Mouse (Mus musculus) hindbrain, embryonic 16.5 days (tissue): ENCODE data around the gene Chn2. TPM values are rescaled to one million over a fixed set of nuclear protein-coding genes. Genes with fewer than 3 reads are reported as not detected.

ENCODE experiments used
- ATAC-seq: fragments of 200-750 bp; cut with Nextera tagmentation; 2 replicates; pipeline ENCODE4 v1.8.0; 2017; ENCODE audit warnings: moderate TSS enrichment, moderate library complexity
- H3K27ac ChIP-seq: fragments of 300-500 bp; sonication (generic); 2 replicates; pipeline ENCODE4 v1.5.1; 2014; ENCODE audit warnings: low read depth, mild to moderate bottlenecking, control low read depth, low read length, moderate library complexity
- H3K27me3 ChIP-seq: fragments of 300-500 bp; sonication (generic); replicated peaks from 2 replicates; pipeline ENCODE4 v1.6.1; 2014; ENCODE audit warnings: low read length; ENCODE audit not compliant: control insufficient read depth, insufficient read depth
- H3K36me3 ChIP-seq: fragments of 300-500 bp; sonication (generic); 2 replicates; pipeline ENCODE4 v1.6.1; 2014; ENCODE audit warnings: mild to moderate bottlenecking, low read length, moderate library complexity, mixed read lengths; ENCODE audit not compliant: control insufficient read depth, insufficient read depth
- H3K4me1 ChIP-seq: fragments of 300-500 bp; sonication (generic); 2 replicates; pipeline ENCODE4 v1.6.1; 2014; ENCODE audit warnings: low read depth, low read length; ENCODE audit not compliant: control insufficient read depth, insufficient read depth
- H3K4me2 ChIP-seq: fragments of 300-500 bp; sonication (generic); 2 replicates; pipeline ENCODE4 v1.6.1; 2014; ENCODE audit warnings: mild to moderate bottlenecking, low read length, control low read depth, moderate library complexity
- H3K4me3 ChIP-seq: fragments of 300-500 bp; sonication (generic); 2 replicates; pipeline ENCODE4 v1.5.1; 2014; ENCODE audit warnings: mild to moderate bottlenecking, low read length, control low read depth, moderate library complexity
- H3K9ac ChIP-seq: fragments of 300-500 bp; sonication (generic); 2 replicates; pipeline ENCODE4 v1.6.1; 2014; ENCODE audit warnings: low read depth, mild to moderate bottlenecking, control low read depth, low read length, moderate library complexity
- H3K9me3 ChIP-seq: fragments of 300-500 bp; sonication (generic); 2 replicates; pipeline ENCODE4 v1.6.1; 2014; ENCODE audit warnings: mild to moderate bottlenecking, low read length, moderate library complexity; ENCODE audit not compliant: control insufficient read depth
- WGBS: fragments of 180-500 bp; shearing (Covaris S2); extraction: QIAGEN DNeasy Blood & Tissue Kit; methylation state at CpG from one replicate; pipeline ENCODE4 v1.1.7; 2014; 5-methylcytosine and 5-hydroxymethylcytosine counted together
- polyA plus RNA-seq: library from polyadenylated mRNA; unstranded; fragments of >200 nt; fragmentation: Nextera tagmentation; extraction: Ambion mirVana; gene quantifications from 2 replicates; pipeline ENCODE4 v1.2.1, GENCODE M21; 2015

Chn2 gene
- polyA plus RNA-seq, 1 experiment from 2014 or later = 24.4 TPM

GRCm38 (mm10) chr6:54253206-54253605, 213.9 kb downstream of the Chn2 start:
- H3K27ac ChIP-seq = no peak overlapping the region
- H3K9me3 ChIP-seq = no peaks in the 10 kb centered on the region
- no peak overlapping the region for H3K9ac ChIP-seq
- no peak overlapping the region for H3K4me3 ChIP-seq
- no peaks in the 10 kb centered on the region for H3K4me1 ChIP-seq
- ATAC-seq = no peak
- H3K36me3 ChIP-seq = no peaks in the 10 kb centered on the region
- WGBS = 59% methylated on average over 5 of the region's 5 CpGs
- 0 out of 2 replicates have a peak, but pooled peaks cover 2% of the 10 kb centered on the region for H3K27me3 ChIP-seq
- no peak overlapping the region for H3K4me2 ChIP-seq

GRCm38 (mm10) chr6:54253881-54254280, 214.5 kb downstream of the Chn2 start:
- H3K9me3 ChIP-seq = no peaks in the 10 kb centered on the region
- no peak for ATAC-seq

GRCm38 (mm10) chr6:54254759-54255158, 215.4 kb downstream of the Chn2 start:
- Histone ChIP-seq H3K9ac (no peak overlapping the region), H3K27me3 (0 out of 2 replicates have a peak, but pooled peaks cover 2% of the 10 kb centered on the region), H3K4me3 (no peak overlapping the region), H3K4me1 (no peaks in the 10 kb centered on the region), H3K4me2 (no peak overlapping the region), H3K36me3 (no peaks in the 10 kb centered on the region), H3K9me3 (no peaks in the 10 kb centered on the region), H3K27ac (no peak overlapping the region)
- 0 out of 2 replicates have a peak, but pooled peaks have one; percentile 20 for ATAC-seq
- 70% methylated on average over 6 of the region's 6 CpGs for WGBS

More at GRCm38 (mm10) chr6:54253881-54254280, 214.5 kb downstream of the Chn2 start:
- H3K36me3 ChIP-seq = no peaks in the 10 kb centered on the region
- H3K4me1 ChIP-seq = no peaks in the 10 kb centered on the region
- H3K9ac ChIP-seq = no peak overlapping the region
- 0 out of 2 replicates have a peak, but pooled peaks cover 2% of the 10 kb centered on the region for H3K27me3 ChIP-seq
- H3K27ac ChIP-seq = no peak overlapping the region
- H3K4me2 ChIP-seq = no peak overlapping the region
- WGBS = 76% methylated on average over 7 of the region's 7 CpGs
- H3K4me3 ChIP-seq = no peak overlapping the region

- Histone ChIP-seq H3K27ac (no peak overlapping the region), H3K4me2 (no peak overlapping the region), H3K36me3 (no peaks in the 10 kb centered on the region), H3K9me3 (no peaks in the 10 kb centered on the region), H3K4me3 (no peak overlapping the region), H3K27me3 (0 out of 2 replicates have a peak, but pooled peaks cover 2% of the 10 kb centered on the region), H3K9ac (no peak overlapping the region), H3K4me1 (no peaks in the 10 kb centered on the region)
- WGBS = 44% methylated on average over 11 of the region's 11 CpGs
- no peak for ATAC-seq
Measured at GRCm38 (mm10) chr6:54255321-54255720, 216.0 kb downstream of the Chn2 start.

GRCm38 (mm10) chr6:54256397-54256796, 217.0 kb downstream of the Chn2 start:
- Histone ChIP-seq H3K27me3 (no peaks in the 10 kb centered on the region), H3K4me3 (no peak overlapping the region), H3K4me2 (no peak overlapping the region), H3K4me1 (no peaks in the 10 kb centered on the region), H3K36me3 (no peaks in the 10 kb centered on the region), H3K9ac (no peak overlapping the region), H3K9me3 (no peaks in the 10 kb centered on the region), H3K27ac (no peak overlapping the region)
- ATAC-seq = no peak
- WGBS = 71% methylated on average over 10 of the region's 10 CpGs

GRCm38 (mm10) chr6:54257552-54257951, 218.2 kb downstream of the Chn2 start:
- WGBS = 87% methylated on average over 2 of the region's 3 CpGs
- H3K9me3 ChIP-seq = no peaks in the 10 kb centered on the region
- no peak overlapping the region for H3K4me3 ChIP-seq
- no peak overlapping the region for H3K4me2 ChIP-seq
- no peaks in the 10 kb centered on the region for H3K36me3 ChIP-seq
- no peak overlapping the region for H3K27ac ChIP-seq
- no peaks in the 10 kb centered on the region for H3K27me3 ChIP-seq
- H3K4me1 ChIP-seq = no peaks in the 10 kb centered on the region
- ATAC-seq = no peak
- no peak overlapping the region for H3K9ac ChIP-seq

GRCm38 (mm10) chr6:54258462-54258861, 219.1 kb downstream of the Chn2 start:
- ATAC-seq = no peak
- Histone ChIP-seq H3K4me3 (no peak overlapping the region), H3K36me3 (no peaks in the 10 kb centered on the region), H3K4me2 (no peak overlapping the region), H3K4me1 (no peaks in the 10 kb centered on the region), H3K9ac (no peak overlapping the region), H3K27me3 (no peaks in the 10 kb centered on the region), H3K9me3 (no peaks in the 10 kb centered on the region), H3K27ac (no peak overlapping the region)
- WGBS = 89% methylated on average over 5 of the region's 5 CpGs

- Histone ChIP-seq H3K4me1 (no peaks in the 10 kb centered on the region), H3K4me3 (no peak overlapping the region), H3K4me2 (no peak overlapping the region), H3K9ac (no peak overlapping the region), H3K36me3 (no peaks in the 10 kb centered on the region), H3K27me3 (no peaks in the 10 kb centered on the region), H3K9me3 (no peaks in the 10 kb centered on the region), H3K27ac (no peak overlapping the region)
- WGBS = 68% methylated on average over 2 of the region's 2 CpGs
- no peak for ATAC-seq
Measured at GRCm38 (mm10) chr6:54262732-54263131, 223.4 kb downstream of the Chn2 start.

GRCm38 (mm10) chr6:54263890-54264289, 224.5 kb downstream of the Chn2 start:
- no peak overlapping the region for H3K9ac ChIP-seq
- H3K27me3 ChIP-seq = no peaks in the 10 kb centered on the region
- H3K36me3 ChIP-seq = no peaks in the 10 kb centered on the region
- no peak overlapping the region for H3K4me2 ChIP-seq
- no peaks in the 10 kb centered on the region for H3K4me1 ChIP-seq
- no peak overlapping the region for H3K4me3 ChIP-seq
- whole genome bisulfite sequencing = 72% methylated on average over 2 of the region's 2 CpGs
- ATAC-seq = peak; percentile 45; the same call in 1 of the 2 replicates
- no peaks in the 10 kb centered on the region for H3K9me3 ChIP-seq
- no peak overlapping the region for H3K27ac ChIP-seq

GRCm38 (mm10) chr6:54264537-54264936, 225.2 kb downstream of the Chn2 start:
- no peak overlapping the region for H3K27ac ChIP-seq
- H3K27me3 ChIP-seq = no peaks in the 10 kb centered on the region
- no peak overlapping the region for H3K4me3 ChIP-seq
- H3K36me3 ChIP-seq = no peaks in the 10 kb centered on the region
- ATAC-seq = no peak
- H3K9ac ChIP-seq = no peak overlapping the region
- no peaks in the 10 kb centered on the region for H3K4me1 ChIP-seq
- H3K4me2 ChIP-seq = no peak overlapping the region
- 64% methylated on average over 7 of the region's 7 CpGs for WGBS
- no peaks in the 10 kb centered on the region for H3K9me3 ChIP-seq
